Mouse (Mus musculus) megakaryocyte-erythroid progenitor cell, adult 5-6 weeks (primary cell): ENCODE results near the gene Nrp1. TPM values are rescaled to one million over a fixed set of nuclear protein-coding genes. Genes with fewer than 3 reads are reported as not detected.

Experiments used
- ATAC-seq: replicated peaks from 2 replicates; pipeline ENCODE4 v1.8.0; 2016; ENCODE audit warnings: mild to moderate bottlenecking, inconsistent platforms; ENCODE audit not compliant: severe bottlenecking, poor library complexity, low FRiP score, low TSS enrichment
- total RNA-seq, 2 experiments: library from RNA; stranded (forward) in 1 of 2; stranded (reverse) in 1 of 2; fragments of 200-1000, 215-1000 nt in 1 of 2; fragments of >200 nt in 1 of 2; fragmentation: Nextera tagmentation in 1 of 2; gene quantifications; 2 replicates each; pipeline ENCODE4 v1.2.3; 2014 to 2017

Nrp1 gene
- total RNA-seq, 2 experiments from 2014 or later: 0.15 to 0.23 TPM

DNA sequence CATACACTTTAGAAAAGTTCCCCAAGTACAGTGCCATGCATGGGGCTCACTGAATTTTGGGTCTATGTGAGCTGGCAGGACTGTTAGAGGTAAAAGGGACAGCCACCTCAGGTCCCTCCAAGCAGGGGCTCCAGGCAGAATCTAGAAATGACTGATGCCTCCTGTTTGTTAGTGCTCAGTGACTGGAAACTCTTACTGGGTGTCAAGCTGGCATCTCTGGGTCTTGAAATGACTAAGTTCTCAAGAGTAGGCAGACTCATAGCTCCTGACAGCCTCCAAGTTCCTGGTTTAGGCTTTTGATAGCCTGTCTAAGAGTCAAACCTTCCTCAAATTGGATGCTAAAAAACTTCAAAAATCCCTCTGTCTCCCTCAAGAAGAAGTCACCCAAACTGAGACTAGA, 177.3 kb downstream of the Nrp1 start:
- no peak for ATAC-seq

DNA sequence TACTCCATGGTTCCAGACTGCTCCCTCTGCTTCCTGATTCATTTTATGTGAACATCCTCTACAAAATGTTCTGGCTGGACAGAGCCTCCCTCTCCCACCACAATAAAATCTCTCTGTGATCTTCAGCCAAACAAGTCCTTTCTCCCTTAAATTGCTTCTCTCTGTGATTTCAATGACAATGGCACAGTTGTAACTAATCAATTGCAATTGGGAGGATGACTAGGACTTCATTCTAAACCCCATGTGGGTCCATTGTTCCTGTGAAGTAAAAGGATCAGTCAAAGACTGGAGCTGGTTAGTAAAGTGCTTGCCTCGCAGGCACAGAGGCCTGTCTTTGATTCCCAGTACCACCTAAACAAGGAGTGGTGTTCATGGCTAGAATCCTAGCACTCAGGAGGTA, 180.0 kb downstream of the Nrp1 start:
- no peak for ATAC-seq

GRCm38 (mm10) chr8:128541355-128542090, 183.1 kb downstream of the Nrp1 start:
- no peak for ATAC-seq

DNA sequence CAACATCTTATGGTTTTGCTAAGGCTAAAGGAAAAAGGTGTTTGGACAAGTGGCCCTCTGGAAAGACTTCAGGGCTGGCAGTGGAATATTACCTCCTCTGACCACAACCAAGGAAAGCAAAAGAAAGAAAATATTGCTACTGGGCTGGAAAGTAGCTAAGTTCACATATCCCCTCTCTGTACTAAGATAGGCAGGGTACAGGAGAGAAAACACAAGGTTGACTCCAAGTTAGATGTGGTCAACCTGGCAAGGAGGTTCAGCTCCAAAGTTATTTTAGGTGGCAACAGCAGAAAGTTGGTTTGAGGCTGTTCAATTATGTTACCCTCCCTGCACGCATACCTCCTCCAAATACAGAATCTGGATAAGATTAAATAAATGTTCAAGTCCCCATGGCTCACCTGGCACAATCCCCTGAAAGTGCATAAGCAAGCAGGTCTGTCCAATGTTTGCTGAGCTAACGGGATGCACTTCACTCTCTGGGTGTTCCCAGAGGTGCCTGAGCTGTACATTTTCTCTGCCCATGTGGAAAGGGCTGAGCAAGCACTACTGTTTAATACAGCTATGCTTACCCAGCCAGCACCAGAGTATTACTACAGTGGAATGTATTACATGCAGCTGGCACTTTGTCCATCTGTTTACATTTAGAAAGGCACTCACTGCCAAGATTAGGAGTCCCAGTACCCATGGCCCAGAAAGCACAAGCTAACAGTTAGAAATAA, 185.9 kb downstream of the Nrp1 start:
- no peak for ATAC-seq

- no peak for ATAC-seq
Observed at GRCm38 (mm10) chr8:128546287-128546686, 187.9 kb downstream of the Nrp1 start.

DNA sequence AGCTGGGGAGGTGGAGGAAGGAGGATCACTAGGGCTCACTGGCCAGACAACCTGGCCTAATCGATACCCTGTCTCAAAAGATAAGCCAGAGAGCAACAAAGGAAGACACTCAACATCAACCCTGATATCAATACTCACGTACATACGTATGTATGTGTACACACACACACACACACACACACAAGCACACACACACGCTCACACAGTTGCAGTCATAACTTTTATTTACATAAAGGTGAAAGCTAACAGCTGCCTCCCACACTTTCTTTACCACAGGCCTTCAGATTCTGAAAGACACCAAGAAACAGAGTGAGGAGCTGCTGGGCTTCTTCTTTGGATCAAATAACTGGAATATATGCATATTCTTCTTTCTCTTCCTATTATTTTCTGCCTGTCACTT, 189.0 kb downstream of the Nrp1 start:
- no peak for ATAC-seq

GRCm38 (mm10) chr8:128549738-128550137, 191.3 kb downstream of the Nrp1 start:
- ATAC-seq: no peak

DNA sequence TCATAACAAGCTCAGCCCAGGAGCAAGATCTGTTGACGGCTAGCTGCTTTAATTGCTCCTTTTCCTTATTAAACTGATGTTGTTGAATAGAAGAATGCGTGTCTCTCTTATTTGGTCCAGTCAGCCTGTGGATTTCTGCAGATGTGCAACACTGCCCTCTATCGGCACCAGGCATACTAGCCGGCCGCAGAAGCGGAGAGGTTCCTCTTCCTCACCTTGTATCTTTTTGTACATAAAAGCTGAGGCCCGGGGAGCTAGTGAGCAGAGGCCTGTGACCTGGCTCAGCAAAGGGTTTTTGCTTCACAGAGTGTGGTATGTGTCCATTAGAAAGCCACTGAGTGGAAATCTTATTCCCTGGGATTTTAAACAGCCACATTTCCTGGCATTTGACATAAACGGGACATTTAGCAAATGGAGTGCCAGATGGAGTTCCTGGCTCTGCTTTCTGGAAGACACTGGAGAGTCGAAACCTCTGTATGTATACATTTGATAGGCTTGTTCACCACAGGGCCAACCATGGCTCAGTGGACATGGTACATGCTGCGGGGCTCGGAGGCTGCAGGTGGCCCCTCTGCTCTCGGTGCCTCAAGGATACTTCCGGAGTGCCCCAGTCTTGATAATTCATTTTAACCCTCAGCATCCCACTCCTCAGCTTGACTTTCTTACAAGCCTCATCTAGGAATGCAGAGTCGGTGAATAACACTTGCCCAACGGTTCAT, 193.2 kb downstream of the Nrp1 start:
- ATAC-seq: peak; percentile 90
